Mouse (Mus musculus) megakaryocyte-erythroid progenitor cell, adult 5-6 weeks (primary cell): ENCODE measurements around the gene Ncoa4. TPM values are rescaled to one million over a fixed set of nuclear protein-coding genes. Genes with fewer than 3 reads are reported as not detected.
"Not testable (repeated sequence)": the region's sequence is repeated elsewhere in the genome, so short reads cannot be mapped to it uniquely, and the experiment has no call there.

Experiments used
- ATAC-seq: replicated peaks from 2 replicates; pipeline ENCODE4 v1.8.0; 2016; ENCODE audit warnings: mild to moderate bottlenecking, inconsistent platforms; ENCODE audit not compliant: severe bottlenecking, poor library complexity, low FRiP score, low TSS enrichment
- total RNA-seq, 2 experiments: library from RNA; stranded (forward) in 1 of 2; stranded (reverse) in 1 of 2; fragments of 200-1000, 215-1000 nt in 1 of 2; fragments of >200 nt in 1 of 2; fragmentation: Nextera tagmentation in 1 of 2; gene quantifications; 2 replicates each; pipeline ENCODE4 v1.2.3; 2014 to 2017

The Ncoa4 gene
- total RNA-seq, 2 experiments from 2014 or later = 48.1 to 51.3 TPM

DNA sequence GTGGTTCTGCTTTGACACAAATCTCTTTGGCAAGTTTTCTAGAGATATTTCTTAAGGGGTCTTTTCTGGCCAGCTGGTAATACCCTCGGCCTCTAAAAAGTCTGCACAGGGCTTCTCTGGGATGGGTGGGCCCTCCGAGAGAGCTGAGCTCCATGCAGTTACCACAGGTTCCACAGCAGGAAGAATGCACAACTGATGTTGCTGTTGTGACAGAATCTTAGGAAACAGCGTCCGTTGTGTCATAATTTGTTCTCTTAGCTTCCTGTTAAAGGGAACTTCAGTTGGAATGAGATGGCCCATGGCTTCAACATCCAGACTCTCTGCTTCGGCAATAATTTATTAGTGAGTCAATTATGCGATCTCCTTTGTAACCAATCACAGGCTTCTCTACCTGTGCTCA, 4.9 kb upstream of the Ncoa4 start:
- ATAC-seq = no peak

DNA sequence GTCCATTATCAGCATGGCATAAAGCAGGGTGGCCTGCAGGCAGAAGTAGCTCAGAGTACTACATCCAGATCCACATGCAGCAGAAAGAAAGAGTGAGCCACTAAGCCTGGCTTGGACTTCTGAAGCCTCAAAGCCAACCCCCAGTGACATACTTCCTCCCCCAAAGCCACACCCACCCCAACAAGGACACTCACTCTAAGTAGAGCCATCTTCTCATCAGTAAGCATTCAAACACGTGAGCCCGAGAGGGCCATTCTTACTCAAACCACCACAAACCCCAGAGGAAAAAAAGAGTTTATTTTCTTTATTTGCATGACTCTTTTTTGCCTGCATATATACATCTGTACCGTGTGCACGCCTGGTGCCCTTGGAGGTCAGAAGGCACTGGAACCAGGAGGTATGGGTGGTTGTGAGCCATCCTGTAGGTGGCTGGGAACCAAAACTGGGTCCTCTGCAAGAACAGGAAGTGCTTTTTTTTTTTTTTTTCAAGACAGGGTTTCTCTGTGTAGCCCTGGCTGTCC, 455 bp upstream of the Ncoa4 start:
- no peak; the same call in 1 of the 2 replicates for ATAC-seq

DNA sequence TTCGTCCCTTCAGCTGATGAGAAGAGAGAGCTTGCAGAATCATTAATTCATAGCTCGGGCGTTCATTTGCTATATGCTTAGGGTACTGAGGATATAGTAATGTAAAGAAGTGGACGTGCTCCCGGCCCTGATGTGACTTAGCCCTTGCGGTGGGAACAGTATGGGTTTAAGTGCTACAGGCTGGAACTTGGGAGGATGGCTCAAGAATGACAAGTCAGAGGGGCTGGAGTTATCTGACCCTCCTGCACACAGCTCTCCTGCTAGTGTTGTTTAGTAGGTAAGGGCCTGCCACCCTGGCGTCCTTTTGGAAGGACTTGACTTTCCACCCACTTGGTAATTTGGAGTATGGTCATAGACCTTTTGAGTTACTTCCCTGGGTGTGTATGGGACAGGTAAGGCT, 898 bp downstream of the Ncoa4 start:
- no peak for ATAC-seq

DNA sequence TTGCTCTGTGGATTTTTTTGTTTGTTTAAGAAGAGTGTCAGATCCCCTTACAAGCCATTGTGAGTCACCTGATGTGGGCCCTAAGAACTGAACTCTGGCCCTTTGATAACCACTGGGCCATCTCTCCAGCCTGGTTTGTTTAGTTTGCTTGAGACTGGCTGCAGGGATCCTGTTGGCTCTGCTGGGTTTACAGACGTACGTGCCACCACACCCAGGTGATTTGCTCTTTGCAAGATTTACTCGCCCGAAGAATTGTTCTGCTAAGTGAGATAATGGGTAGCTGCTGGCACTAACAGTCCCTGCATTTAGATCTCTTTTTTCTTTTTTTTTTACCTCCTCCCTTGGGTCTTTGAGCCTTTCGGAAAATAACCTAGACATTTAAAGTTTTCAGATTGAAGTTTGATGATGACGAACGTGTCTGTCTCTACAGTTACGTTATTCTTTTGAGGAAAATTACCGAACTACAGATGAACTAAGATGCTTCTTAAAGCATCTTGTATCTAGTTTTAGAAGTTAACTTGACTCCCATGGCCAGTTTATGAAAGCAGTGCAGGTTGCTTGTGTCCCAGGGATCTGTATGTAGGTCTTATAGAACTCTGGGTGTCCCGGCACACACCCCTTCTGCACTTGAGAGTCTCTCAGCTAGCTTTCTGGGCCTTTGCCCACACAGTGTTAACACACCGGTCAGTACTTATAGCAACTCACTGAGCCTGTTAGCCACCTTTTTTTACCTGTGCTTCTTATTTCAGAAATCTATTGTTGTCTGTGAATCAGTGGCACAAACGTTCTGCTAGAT, 1.6 kb downstream of the Ncoa4 start:
- ATAC-seq = peak; percentile 60

DNA sequence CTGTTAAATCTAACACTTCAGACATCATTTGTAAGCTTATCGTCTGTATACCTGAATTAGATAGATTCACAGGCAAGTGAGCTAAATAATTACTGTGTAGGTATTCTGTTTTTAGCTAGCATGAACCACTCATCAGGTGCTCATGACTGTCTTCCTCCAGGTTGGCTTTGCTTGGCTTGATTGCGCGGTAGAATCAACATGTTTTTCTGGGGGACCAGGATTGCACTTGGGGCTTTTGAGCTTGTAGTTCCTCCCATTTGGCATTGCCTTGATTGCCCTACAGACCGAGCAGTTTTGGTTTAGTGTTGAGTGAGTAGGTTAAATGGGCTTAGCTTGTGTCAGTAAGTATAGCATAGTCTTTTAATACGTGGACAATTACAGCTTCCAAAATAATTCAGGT, 2.6 kb downstream of the Ncoa4 start:
- ATAC-seq = no peak

DNA sequence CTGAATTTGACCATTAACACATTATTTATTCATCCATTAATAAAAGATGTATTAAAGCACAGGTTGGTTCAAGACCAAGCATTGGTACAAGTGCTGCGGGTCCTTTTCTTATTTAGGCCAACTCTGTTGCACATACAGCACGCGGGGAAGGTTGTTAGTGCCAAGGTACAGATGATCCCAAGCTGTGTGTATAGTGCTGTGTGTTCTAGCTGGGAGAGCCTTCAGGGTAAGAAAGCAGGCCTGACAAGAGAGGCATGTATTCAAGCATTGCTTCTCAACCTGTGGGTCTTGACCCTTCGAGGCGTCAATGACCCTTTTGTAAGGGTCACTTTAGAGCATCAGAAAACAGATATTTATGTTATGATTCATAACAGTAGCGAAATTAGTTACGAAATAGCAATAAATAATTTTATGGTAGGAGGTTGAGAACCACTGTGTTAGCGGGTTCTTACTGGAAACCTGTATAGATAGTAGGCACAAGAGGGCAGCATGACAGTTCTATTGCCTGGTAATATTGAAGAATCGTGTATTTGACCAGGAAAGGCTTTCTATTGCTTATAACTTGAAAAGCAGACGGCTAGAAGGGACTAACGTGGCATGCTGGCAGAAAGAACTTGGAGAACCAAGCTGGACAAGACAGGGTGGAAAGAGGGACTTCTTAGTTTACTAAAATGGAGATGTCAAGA, 3.7 kb downstream of the Ncoa4 start:
- no peak for ATAC-seq

DNA sequence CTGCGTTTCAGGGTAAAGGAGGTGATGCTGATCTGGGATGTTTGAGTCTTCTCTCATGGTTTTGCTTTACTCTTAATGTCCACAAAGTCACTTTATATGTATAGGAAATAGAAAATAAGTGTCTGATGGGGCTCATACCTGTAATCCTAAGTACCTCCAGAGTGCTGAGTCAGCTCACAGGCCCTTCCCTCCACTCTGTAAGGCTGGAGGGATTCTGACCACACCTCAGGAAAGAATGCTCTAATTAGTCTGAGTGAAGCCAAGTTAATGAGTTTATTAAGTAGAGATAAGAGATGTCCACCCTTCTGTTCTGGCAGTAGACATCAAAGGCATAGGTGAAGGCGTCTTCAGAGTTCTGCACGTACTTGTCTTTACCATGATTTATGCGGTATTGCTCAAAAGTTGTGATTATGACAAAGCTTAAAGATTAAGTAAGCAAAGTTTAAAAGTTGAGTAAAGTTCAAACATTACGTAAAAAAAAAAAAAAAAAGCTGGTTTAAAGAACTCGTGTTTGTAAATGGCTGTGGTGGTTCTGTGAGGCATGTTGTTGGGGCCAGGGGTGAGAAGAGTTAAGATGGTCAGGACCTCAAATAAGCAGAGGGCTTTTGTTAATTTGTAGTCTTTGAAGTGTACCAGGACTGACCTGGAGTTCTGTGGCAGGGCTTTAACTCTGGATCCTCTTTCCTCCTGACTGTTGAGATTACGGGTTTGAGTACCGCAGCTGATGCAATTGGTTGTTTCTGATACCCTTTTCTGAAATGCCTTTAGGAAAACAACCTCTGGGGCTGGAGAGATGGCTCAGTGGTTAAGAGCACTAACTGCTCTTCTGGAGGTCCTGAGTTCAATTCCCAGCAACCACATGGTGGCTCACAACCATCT, 4.7 kb downstream of the Ncoa4 start:
- ATAC-seq = no peak

DNA sequence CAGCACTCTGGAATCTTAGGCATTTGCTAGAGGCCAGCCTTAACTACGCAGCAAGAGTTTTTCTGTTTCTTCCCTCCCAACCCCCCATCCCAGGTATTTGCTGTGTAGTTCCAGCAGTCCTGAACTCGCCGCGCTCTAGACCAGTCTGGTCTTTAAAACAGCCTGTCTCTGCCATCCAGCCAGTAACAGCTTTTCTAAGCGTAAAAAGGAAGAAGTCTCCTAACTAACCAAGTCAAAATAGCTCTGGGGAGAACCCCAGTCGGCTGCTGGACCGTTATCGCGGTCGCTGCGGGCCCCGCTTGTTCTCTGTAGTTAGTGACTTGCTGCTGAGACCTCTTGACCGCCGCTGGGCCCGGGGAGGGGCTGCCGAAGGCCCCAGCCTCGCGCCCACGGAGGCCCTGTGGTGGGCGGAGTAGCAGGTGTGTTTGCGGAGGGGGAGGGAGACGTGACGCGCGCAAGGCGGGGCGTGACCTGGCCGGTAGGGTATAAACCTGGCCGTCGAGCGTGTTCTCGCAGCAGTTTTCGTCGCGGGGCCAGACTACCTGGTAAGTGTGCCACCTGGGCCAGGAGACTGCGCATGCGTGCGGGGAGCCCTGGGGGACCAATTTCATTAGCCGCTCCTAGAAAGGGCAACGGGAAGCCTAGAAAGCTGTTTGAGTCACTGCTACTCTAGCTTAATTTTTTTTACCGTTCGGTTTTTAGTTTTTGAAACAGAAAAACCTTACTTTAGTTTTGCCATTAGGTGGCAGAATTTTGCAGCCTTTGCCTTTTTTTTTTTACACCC, 5.8 kb downstream of the Ncoa4 start:
- peak; percentile 54 for ATAC-seq

DNA sequence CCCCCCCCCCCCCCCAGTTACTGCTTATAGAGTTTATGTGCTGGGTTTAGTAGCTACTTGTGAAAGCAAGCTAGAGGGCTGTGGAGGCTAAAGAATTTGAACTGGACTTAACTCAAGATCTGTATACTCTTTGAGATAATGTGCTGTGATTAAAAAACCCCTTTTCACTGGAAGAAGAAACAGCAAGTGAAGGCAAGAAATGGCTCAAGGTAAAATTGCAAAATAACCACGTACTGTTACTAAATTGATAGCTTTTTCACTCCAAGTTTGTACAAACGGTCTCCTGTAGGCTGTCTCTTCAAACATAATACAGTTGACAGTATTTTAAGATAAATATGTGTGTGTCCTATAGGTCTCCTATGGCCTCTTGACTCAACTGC, 6.4 kb downstream of the Ncoa4 start:
- no peak for ATAC-seq

DNA sequence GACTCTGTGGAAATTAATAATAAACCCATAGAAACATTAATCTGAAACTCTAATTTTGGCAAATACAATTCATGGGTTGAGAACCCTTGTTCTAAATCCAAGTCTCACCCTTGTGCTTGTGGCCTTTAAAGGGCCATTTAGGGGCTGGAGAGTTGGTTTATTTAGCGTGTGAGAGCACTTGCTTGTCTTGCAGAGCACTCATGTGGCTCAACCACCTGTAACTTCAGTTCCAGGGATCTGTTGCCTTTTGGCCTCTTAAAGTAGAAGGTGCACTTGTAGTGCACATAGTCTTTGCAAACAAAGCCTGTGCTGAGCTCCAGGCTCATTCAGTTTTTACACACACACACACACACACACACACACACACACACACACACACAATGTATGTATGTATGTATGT, 7.2 kb downstream of the Ncoa4 start:
- ATAC-seq = no peak

DNA sequence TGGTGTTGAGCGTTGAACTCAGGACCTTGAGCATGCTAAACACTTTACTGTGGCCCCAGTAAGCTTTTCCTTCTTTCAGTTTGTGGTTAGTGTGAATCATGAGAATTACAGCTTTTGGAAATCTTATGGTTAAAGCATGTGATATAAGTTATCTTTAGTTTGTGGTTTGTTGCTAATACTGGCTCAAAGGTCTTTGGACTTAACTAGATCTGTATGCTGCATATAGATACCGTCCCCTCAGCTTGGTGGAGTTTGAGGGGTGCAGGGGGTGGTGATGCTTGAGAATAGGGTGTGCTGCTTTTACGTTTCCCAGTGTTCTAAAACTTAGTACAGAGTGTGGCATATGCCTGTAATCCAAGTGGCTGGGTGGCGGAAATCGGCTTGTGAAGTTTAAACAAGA, 7.7 kb downstream of the Ncoa4 start:
- peak; percentile 49 for ATAC-seq

DNA sequence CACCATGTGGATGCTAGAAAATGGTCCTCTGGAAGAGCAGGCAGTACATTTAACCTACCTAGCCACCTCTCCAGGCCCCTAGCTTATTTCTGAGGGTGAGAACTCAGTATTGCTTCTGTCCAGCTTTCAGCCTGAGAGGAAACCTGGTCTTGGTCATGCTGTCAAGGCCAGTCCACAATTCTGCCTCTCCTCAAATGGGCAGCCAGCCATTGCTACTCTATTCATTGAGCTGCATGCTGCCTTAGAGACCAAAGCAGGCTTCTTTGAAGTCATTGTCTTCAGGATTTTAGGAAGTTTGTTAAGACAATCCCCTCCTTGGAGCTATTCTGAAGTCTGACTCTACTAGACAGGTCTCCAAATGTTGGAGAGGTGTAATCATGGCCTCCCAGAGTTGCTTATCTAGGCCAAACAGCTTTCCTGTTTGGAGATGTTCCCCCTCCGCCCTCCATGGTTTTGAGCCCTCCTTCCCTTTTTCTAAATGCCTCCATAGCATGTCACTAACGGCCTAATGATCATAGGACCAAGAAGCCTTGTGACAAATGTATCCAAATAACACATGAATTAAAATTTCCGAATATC, 9.1 kb downstream of the Ncoa4 start:
- peak; percentile 72 for ATAC-seq

DNA sequence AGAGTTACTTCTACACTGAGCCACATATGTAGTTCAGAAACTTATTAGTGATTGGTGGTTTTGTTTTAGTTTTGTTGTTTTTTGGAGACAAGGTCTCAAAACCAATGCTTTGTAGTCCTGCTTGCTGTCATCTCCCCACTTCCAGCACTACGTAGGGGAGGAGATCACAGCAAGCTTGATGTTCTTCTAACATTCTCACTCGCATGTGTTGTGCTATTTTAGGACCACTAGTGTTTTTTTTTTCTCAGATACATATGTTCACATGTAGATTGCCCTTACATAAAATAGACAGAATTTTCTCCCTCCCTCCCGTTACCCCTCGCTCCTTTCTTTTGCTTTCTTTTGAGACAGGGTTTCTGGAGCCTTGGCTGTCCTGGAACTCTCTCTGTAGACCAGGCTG, 10.5 kb downstream of the Ncoa4 start:
- ATAC-seq = no peak

DNA sequence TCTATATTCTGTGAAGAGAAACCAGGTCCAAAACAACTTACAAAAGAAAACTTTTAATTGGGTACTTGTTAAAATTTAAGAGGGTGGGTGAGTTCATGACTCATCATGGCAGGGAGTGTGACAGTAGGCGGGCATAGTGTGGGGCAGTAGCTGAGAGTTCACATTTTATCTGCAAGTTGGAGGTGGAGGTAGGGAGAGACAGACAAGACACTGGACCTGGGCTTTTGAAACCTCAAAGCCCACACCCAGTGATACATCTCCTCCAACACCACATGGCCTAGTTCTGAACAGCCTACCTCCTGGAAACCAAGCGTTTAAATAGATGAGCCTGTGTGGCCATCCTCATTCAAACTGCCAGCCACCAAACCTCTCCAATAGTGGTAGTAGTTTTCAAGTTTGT, 15.6 kb downstream of the Ncoa4 start:
- 0 out of 2 replicates have a peak, but pooled peaks have one; percentile 35 for ATAC-seq

DNA sequence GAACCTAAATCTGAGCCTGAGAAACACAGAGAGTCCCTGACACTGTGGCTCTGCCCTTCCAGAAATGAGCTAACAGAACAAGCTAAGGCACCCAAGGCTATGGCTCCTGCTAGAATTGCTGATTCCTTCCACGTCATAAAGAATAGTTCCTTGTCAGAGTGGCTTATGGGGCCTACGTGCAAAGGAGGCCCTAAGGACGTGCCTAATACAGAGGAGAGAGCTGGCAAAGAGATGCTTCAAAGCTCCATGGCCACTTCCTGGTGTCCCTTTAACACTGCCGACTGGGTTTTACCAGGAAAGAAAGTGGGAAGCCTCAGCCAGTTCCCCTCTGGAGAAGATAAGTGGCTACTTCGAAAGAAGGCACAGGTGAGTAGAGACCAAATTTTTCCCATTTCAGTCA, 16.9 kb downstream of the Ncoa4 start:
- ATAC-seq = not testable (repeated sequence)

DNA sequence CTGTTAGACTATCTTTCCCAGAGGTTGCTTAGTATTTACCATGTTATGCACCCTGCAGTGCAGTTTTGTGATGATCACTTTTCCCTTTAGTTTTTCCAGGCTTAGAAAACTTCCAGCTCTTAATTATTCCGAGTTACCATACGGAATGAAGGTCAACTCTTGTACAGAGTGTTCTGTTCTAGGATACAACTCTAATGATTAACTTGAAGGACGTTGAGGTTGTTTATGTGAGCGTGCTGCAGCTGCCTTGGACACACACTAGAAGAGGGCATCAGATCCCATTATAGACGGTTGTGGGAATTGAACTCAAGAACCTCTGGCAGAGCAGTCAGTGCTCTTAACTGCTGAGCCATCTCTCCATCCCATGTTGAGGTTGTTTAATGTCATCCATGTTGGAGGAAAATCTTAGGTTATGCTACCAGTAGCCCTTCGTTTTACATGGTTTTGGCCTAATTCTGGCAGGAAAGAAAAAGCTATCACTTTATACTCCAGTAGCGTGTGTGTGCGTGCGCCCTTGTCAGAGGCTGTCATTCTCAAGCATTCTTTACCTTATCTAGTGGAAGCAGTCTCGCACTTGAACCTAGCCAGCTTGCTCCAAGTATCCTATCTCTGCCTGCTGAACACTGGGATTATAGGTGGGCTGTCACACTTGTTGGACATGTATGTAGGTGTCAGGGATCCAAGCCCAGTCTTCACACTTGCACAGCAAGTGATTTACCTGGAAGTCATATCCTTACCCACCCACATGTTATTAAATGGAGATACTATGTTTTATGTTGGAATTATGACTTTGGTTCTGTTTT, 19.9 kb downstream of the Ncoa4 start:
- no peak for ATAC-seq

DNA sequence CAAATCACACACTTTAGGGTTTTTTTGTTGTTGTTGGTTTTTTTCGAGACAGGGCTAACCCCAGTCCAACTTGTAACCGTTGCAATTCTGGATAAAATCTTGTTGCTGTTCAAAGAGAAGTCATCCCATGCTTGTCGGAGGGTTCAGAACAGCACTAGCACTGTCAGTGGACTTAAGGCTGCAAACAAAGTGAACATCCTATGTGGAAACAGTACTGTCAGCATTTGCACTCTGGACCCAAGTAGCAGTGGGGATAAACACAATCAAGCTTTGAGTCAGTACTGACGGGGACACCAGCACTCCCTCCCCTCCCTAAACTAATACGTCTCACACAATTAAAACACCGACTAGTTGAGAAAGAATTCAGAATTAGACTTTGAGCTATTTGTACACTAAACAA, 21.2 kb downstream of the Ncoa4 start:
- ATAC-seq = no peak

DNA sequence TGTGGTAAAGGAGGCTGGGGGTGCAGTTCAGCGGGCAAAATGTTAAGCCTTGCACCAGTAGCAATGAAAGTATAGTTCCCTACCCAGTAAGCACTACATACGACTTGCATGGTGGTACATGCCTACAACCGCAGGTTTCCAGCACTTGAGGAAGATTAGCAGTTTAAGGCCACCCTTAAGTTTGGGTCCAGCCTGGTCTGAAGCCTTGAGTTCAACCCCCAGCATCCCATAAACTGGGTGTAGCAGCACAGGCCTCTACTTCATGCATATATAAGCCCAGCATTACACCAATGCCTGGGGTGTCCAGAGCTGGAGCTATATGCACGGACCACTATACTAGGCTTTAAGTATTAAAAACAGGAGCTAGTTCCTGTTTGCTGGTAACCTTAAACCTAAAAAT, 24.2 kb downstream of the Ncoa4 start:
- no peak for ATAC-seq
